Mouse (Mus musculus): Measurements from ENCODE around the gene D8Ertd738e.

D8Ertd738e gene

DNA sequence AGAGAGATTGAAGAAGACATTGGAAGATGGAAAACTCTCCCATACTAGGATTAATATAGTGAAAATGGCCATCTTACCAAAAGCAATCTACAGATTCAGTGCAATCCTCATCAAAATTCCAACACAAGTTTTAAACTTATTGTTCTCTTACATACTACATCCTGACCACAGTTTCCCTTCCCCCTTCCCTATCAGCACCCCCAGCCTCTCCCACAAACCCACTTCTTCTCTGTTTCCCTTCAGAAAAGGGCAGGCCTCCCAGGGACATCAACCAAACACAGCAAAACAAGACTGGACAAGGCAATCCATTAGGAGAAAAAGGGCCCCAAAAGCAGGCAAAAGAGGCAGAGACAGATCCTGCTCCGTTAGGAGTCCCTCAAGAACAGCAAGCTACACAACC, 26.9 kb upstream of the D8Ertd738e start:
- no peak overlapping the region for H3K4me3 ChIP-seq (replicated peaks; ENCODE audit: low read length)
- H3K27me3 ChIP-seq (ENCODE audit: insufficient read depth, low read length), result no peaks in the 10 kb centered on the region
- H3K36me3 ChIP-seq (ENCODE audit: insufficient read depth, low read length), result no peaks in the 10 kb centered on the region
- TF ChIP-seq POU5F1 (IDR thresholded peaks at IDR 0.05; ENCODE audit: borderline replicate concordance, low read length), result no peak
- TF ChIP-seq CTCF (conservative IDR thresholded peaks at IDR 0.05; ENCODE audit: low read length), result no peak
- no peak for TF ChIP-seq NANOG (IDR thresholded peaks at IDR 0.05; ENCODE audit: borderline replicate concordance, low read length)
- no peaks in the 10 kb centered on the region for H3K9me3 ChIP-seq (ENCODE audit: low read length)
- peaks cover 13% of the 10 kb centered on the region for H3K4me1 ChIP-seq (replicated peaks; ENCODE audit: low read depth, low read length)

GRCm38 (mm10) chr8:84273968-84274367, 24.4 kb upstream of the D8Ertd738e start:
- Histone ChIP-seq H3K27me3 (ENCODE audit: insufficient read depth, low read length) (no peaks in the 10 kb centered on the region), H3K4me1 (replicated peaks; ENCODE audit: low read depth, low read length) (peaks cover 30% of the 10 kb centered on the region), H3K4me3 (replicated peaks; ENCODE audit: low read length) (no peak overlapping the region), H3K9me3 (ENCODE audit: low read length) (no peaks in the 10 kb centered on the region), H3K36me3 (ENCODE audit: insufficient read depth, low read length) (peaks cover 3% of the 10 kb centered on the region; the same call in 1 of the 2 replicates)
- no peak for TF ChIP-seq NANOG (IDR thresholded peaks at IDR 0.05; ENCODE audit: borderline replicate concordance, low read length)
- no peak for TF ChIP-seq CTCF (conservative IDR thresholded peaks at IDR 0.05; ENCODE audit: low read length)
- no peak for TF ChIP-seq POU5F1 (IDR thresholded peaks at IDR 0.05; ENCODE audit: borderline replicate concordance, low read length)

DNA sequence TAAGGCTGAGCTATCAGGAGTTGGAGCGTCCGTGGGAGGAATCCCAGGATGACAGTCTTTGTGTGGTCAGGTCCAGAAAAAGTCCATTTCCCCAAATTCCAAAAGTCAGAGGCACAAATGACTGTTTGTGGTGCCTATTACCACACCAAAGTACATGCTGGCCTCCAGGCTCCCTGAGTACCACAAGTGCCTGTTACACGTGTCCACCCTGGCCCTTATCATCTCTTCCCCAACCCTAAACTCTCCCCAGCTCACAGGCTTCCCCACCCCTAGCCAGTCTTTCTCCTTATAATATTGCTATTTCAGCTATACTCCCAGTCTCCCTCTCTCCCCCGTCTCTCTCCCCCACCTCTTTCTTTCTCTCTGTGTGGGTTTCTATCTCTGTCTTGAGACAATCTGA, 22.8 kb upstream of the D8Ertd738e start:
- no peaks in the 10 kb centered on the region for H3K9me3 ChIP-seq (ENCODE audit: low read length)
- peaks cover 14% of the 10 kb centered on the region for H3K36me3 ChIP-seq (ENCODE audit: insufficient read depth, low read length)
- H3K27me3 ChIP-seq (ENCODE audit: insufficient read depth, low read length), result no peaks in the 10 kb centered on the region
- TF ChIP-seq POU5F1 (IDR thresholded peaks at IDR 0.05; ENCODE audit: borderline replicate concordance, low read length) (no peak), CTCF (conservative IDR thresholded peaks at IDR 0.05; ENCODE audit: low read length) (no peak), NANOG (IDR thresholded peaks at IDR 0.05; ENCODE audit: borderline replicate concordance, low read length) (no peak)
- peaks cover 32% of the 10 kb centered on the region for H3K4me1 ChIP-seq (replicated peaks; ENCODE audit: low read depth, low read length)
- no peak overlapping the region for H3K4me3 ChIP-seq (replicated peaks; ENCODE audit: low read length)

GRCm38 (mm10) chr8:84269950-84270773, 20.6 kb upstream of the D8Ertd738e start, which contains the start of gene Ccdc130:
Ccdc130 (minus strand) TSS chr8:84270380.
- TF ChIP-seq NANOG (IDR thresholded peaks at IDR 0.05; ENCODE audit: borderline replicate concordance, low read length) (no peak), POU5F1 (IDR thresholded peaks at IDR 0.05; ENCODE audit: borderline replicate concordance, low read length) (no peak), CTCF (conservative IDR thresholded peaks at IDR 0.05; ENCODE audit: low read length) (no peak)
- Histone ChIP-seq H3K4me3 (replicated peaks; ENCODE audit: low read length) (peak within 1 kb of the TSS; percentile 95), H3K27me3 (ENCODE audit: insufficient read depth, low read length) (no peaks in the 10 kb centered on the region), H3K36me3 (ENCODE audit: insufficient read depth, low read length) (peaks cover 34% of the 10 kb centered on the region), H3K9me3 (ENCODE audit: low read length) (no peaks in the 10 kb centered on the region), H3K4me1 (replicated peaks; ENCODE audit: low read depth, low read length) (peaks cover 24% of the 10 kb centered on the region)

- Histone ChIP-seq H3K4me3 (replicated peaks; ENCODE audit: low read length) (no peak overlapping the region), H3K9me3 (ENCODE audit: low read length) (no peaks in the 10 kb centered on the region), H3K36me3 (ENCODE audit: insufficient read depth, low read length) (peaks cover 86% of the 10 kb centered on the region), H3K27me3 (ENCODE audit: insufficient read depth, low read length) (no peaks in the 10 kb centered on the region), H3K4me1 (replicated peaks; ENCODE audit: low read depth, low read length) (peaks cover 19% of the 10 kb centered on the region)
- TF ChIP-seq POU5F1 (IDR thresholded peaks at IDR 0.05; ENCODE audit: borderline replicate concordance, low read length), result no peak
- no peak for TF ChIP-seq NANOG (IDR thresholded peaks at IDR 0.05; ENCODE audit: borderline replicate concordance, low read length)
- no peak for TF ChIP-seq CTCF (conservative IDR thresholded peaks at IDR 0.05; ENCODE audit: low read length)
Measured at GRCm38 (mm10) chr8:84261098-84261497, 11.6 kb upstream of the D8Ertd738e start.

DNA sequence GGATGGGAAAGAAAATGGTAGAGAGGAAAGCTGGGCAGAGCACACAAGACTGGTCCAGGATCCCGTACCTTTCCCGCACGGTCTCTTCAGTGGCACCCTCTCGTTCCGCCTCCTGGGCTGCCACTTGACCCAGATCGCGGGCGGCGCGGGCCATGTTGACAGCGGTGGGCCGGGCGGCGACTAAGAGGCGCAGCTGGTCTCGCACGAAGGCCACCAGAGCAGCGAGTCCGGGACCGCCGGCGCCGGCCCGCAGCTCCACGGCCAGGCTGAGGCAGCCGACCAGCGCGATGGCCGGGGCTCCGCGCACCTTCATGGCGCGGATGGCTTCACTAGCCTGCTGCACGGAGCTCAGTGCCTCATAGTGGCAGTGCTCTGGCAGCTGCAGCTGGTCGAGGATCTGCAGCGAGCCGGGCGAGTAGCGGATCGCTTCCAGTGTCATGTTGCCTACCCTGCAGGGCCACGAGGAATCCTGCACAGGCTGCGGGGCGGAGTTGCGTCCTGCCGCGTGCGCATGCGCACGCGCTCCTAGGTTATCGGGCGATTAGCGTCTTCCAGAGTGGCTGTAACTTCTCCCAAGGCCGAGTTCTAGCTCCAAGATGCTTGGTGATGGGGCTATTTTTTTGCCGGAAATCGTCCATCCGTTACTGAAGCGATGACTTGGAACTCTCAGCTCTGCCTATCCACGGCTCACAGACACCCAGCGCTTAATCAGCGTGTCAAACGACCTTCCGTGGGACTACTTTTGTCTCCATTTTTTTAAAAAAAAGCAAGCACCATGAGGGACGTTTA, 7.5 kb upstream of the D8Ertd738e start, which contains the start of gene Mri1:
TSS of gene Mri1 (minus strand) at position 505 of the 789 bp plus-strand sequence.
- peaks cover 85% of the 10 kb centered on the region for H3K36me3 ChIP-seq (ENCODE audit: insufficient read depth, low read length)
- H3K4me3 ChIP-seq (replicated peaks; ENCODE audit: low read length), result peak within 1 kb of the TSS; percentile 97
- H3K4me1 ChIP-seq (replicated peaks; ENCODE audit: low read depth, low read length), result peaks cover 40% of the 10 kb centered on the region
- TF ChIP-seq NANOG (IDR thresholded peaks at IDR 0.05; ENCODE audit: borderline replicate concordance, low read length) (peak; percentile 11; the same call in 1 of the 2 replicates), CTCF (conservative IDR thresholded peaks at IDR 0.05; ENCODE audit: low read length) (no peak), POU5F1 (IDR thresholded peaks at IDR 0.05; ENCODE audit: borderline replicate concordance, low read length) (no peak)
- no peaks in the 10 kb centered on the region for H3K9me3 ChIP-seq (ENCODE audit: low read length)
- no peaks in the 10 kb centered on the region for H3K27me3 ChIP-seq (ENCODE audit: insufficient read depth, low read length)

GRCm38 (mm10) chr8:84256458-84256821, 6.9 kb upstream of the D8Ertd738e start:
- H3K4me1 ChIP-seq (replicated peaks; ENCODE audit: low read depth, low read length), result peaks cover 40% of the 10 kb centered on the region
- no peak for TF ChIP-seq CTCF (conservative IDR thresholded peaks at IDR 0.05; ENCODE audit: low read length)
- TF ChIP-seq POU5F1 (IDR thresholded peaks at IDR 0.05; ENCODE audit: borderline replicate concordance, low read length), result no peak
- TF ChIP-seq NANOG (IDR thresholded peaks at IDR 0.05; ENCODE audit: borderline replicate concordance, low read length), result no peak
- peaks cover 85% of the 10 kb centered on the region for H3K36me3 ChIP-seq (ENCODE audit: insufficient read depth, low read length)
- no peaks in the 10 kb centered on the region for H3K27me3 ChIP-seq (ENCODE audit: insufficient read depth, low read length)
- peak overlapping the region; percentile 97 for H3K4me3 ChIP-seq (replicated peaks; ENCODE audit: low read length)
- H3K9me3 ChIP-seq (ENCODE audit: low read length), result no peaks in the 10 kb centered on the region

- no peak for TF ChIP-seq POU5F1 (IDR thresholded peaks at IDR 0.05; ENCODE audit: borderline replicate concordance, low read length)
- no peak for TF ChIP-seq CTCF (conservative IDR thresholded peaks at IDR 0.05; ENCODE audit: low read length)
- no peak for TF ChIP-seq NANOG (IDR thresholded peaks at IDR 0.05; ENCODE audit: borderline replicate concordance, low read length)
- Histone ChIP-seq H3K36me3 (ENCODE audit: insufficient read depth, low read length) (peaks cover 85% of the 10 kb centered on the region), H3K27me3 (ENCODE audit: insufficient read depth, low read length) (no peaks in the 10 kb centered on the region), H3K4me1 (replicated peaks; ENCODE audit: low read depth, low read length) (peaks cover 44% of the 10 kb centered on the region), H3K4me3 (replicated peaks; ENCODE audit: low read length) (peak overlapping the region; percentile 97), H3K9me3 (ENCODE audit: low read length) (no peaks in the 10 kb centered on the region)
Measured at GRCm38 (mm10) chr8:84255858-84256257, 6.3 kb upstream of the D8Ertd738e start.
